Mouse (Mus musculus) erythroid progenitor cell, adult 5-6 weeks (primary cell): Measurements from ENCODE around the gene Cpt2. TPM values are rescaled to one million over a fixed set of nuclear protein-coding genes. Genes with fewer than 3 reads are reported as not detected.

Source experiments
- ATAC-seq: replicated peaks from 2 replicates; pipeline ENCODE4 v1.8.0; 2016; ENCODE audit warnings: moderate number of reproducible peaks, mild to moderate bottlenecking, moderate TSS enrichment, inconsistent platforms; ENCODE audit not compliant: poor library complexity, low FRiP score, severe bottlenecking
- total RNA-seq, 2 experiments: library from RNA; stranded (forward) in 1 of 2; stranded (reverse) in 1 of 2; fragments of 150-400 nt in 1 of 2; fragments of 186-747, 209-891 nt in 1 of 2; gene quantifications; 2 replicates each; pipeline versions ENCODE4 v1.2.3 to v1.2.4; 2015 to 2017; ENCODE audit warnings: low replicate concordance in 2 of 2

Cpt2 gene
- total RNA-seq (2015; ENCODE audit: low replicate concordance) = 6.3 and 14.4 TPM in 2 replicates
- 18.5 and 19.1 TPM in 2 replicates for total RNA-seq (2017; ENCODE audit: low replicate concordance)

DNA sequence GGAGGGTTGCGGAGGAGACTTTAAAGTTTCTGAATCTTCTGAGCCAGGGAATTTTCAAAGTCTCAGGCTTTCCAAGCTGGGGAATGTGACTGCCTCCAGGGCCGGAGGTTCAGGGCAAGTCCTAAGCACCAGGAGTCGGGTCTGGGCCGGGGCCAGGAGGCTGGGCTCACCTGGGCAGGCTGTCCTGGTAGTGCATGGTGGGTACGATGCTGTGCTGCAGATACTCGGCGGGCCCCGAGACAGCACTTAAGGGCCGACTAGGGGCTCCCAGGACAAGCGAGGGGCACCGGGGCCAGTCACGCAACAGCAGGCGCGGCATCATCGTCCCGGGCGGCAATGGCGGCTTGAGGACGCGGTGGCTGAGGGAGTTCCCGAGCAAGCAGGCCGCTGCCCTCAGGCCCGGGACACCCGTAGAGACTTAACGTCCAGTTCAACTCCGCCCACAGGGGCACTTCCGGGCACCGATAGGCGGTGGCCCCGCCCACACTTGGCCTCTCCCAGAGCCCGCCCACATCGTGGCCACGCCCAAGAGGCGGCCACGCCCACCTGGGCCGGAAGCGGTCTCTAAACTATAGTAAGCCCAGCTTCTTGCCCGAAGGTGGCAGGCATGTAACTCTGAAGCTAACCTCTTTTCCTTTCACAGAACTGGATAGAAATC lies at the start of gene Cpt2:
Cpt2 (minus strand) TSS at position 466 of the 658 bp plus-strand sequence.
- ATAC-seq = peak; percentile 94

DNA sequence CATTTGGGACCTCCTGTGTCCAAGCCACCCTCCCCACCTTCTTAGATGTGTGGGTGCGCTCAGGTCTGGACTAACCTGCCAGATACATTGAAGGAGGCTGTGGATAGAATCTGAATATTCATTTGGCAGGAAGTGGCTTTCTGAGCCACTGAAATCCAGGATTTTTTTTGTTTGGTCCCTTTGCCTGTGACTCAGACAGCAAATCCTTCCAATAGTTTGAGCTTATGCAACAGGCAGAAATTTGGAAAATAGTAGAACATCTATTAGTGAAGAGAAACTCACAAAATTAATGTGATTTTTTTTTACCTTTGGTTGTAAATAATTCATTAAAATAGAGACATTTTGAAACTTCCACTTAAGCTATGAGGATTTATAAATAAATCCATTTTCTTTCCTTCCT lies 47.8 kb upstream of the Cpt2 start:
- ATAC-seq = no peak

DNA sequence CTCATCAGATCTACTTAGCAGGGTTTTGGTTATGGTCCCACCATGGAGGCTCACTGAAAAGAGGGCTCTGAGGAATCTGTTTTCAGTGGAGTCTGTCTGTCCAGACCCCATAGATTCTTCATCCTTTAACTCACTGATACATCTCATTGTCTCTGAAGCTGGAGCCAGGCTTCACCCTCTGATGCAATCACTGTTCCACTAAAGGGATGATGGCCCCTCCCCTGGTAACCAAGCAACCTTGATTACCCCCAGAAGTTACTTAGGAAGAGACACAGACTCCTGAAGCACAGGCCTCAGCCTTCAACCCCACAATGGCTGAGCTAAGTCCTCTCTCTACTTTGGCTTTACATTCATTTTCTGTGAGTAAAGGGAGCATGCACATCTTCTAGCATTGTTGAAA lies 46.4 kb upstream of the Cpt2 start:
- no peak for ATAC-seq

DNA sequence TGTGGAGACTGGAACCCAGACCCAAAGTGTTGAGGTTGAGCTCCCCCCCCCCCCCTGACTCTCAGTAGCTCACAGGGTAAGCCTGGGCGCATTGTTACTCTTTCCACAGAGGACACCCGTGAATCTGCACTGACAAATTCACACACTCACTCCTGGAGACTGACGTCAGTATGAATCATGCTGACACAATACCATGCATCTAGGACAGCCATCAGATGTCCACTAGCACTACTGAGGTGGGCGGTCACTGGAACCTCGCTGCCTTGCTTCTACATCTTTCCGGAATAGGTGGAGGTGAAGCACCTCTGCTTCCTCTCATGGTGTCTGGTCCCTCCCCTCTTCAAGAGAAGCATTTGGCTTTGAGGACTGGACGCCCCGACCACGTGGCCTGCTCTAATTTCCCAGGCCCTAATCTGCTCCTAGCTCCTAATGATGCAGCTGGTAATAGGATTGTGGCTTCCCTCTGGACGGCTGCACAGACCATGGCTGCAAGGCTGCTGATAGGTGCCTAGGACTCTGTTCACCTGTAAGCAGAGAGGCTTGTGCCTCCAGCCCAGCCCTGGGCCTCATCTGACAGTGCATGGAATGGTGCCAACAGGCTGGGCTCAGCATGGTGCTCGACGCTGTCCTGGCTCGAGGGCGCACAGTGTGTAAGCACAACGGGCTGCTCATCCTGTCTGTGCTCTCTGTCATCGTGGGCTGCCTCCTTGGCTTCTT lies 44.7 kb upstream of the Cpt2 start, which contains the start of gene Slc1a7:
Slc1a7 (plus strand) TSS at position 367 of the 717 bp plus-strand sequence.
- ATAC-seq = no peak

DNA sequence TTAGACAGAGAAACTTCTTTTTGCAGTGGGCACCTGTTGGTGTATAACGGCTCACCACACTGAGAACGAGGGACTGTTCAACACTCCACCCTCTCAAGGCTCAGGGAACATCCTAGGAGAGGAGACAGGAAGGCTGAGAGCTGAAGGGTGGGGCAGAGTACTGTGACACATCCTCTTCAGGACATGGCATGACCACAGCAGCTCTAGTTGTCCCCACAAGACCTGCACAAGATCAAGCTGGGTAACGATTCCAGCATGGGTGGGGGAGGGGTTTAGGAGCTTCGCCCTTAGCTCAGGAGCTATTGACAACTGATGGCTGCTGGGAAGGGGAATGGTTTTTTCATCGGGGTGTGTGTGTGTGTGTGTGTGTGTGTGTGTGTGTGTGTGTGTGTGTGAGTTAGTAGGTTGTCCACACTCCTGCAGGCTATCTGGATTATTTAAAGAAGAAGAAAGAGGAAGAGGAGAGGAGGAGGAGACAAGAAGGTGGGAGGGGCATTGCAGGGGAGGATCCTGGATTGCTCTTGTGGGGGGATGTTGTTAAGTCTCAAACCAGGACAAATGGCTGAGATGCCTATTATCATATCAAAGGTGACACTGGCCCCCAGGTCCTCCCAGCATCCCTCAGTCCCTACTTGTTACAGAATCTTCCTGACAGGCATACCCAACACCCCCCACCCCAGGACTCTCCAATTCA lies 43.2 kb upstream of the Cpt2 start:
- no peak for ATAC-seq

DNA sequence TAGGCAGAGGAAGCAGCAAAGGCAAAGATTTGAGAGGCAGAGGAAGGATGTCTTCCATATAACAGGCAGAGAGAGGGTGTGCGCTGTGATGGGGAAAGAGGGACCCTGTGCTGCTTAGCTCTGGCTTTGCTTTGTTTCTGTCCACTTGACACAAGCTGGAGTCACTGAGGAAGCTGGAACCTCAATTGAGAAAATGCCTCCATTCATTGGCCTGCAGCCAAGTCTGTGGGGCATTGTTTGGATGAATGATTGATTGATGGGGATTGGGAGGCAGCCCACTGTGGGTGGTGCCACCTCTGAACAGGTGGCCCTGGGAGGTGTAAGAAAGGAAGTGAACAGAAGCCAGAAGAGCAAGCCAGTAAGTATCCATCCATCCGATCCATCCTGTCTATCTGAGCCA lies 39.4 kb upstream of the Cpt2 start:
- no peak for ATAC-seq

DNA sequence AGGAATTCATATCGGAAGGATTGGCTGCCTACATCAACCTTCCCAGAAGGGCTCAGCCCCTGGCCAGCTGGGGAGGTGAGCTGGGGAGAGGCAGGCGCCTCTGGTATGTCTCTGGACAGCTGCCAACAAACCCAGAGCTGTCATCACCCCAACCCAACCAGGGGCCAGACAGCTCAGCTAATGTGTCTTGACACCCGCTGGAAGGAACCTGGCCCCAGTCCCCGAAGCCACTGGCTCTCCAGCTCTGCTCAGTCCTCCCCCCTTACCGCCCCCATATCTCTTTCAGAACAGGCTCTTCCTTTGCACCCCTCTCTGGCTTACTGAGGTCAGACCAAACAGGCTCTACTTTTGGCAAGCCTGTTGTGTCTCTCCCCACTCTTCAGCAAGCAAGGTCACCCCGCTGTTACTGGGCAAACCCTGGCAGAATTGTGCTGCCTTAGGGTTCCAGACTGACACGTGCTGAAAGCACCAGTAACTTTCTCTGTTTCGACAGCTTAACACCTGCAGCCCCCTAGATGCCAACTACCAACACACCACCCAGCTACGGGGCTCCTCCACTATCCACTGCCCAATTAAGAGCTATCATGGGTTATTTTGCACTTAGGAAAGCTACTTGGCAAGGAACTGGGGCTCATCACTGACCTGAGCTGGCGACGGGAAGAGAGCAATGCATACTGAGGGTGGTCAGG lies 38.8 kb upstream of the Cpt2 start:
- no peak for ATAC-seq

DNA sequence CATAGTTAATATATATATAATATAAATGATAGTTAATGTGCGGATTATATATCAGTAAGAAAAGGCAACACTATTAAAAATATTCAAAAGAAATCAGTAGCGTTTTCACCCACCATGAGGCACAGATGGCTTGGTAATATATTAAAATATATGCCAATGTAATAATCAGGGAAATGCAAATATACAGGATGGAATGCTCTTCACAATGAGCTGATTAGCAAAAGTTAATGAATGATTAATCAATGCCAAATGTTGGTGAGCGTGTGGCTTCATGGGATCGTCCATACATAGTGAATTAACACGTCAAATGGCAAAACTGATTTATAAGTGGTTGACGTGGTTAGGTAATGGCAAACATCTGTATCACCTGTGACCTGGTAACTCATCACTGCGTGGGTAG lies 35.1 kb upstream of the Cpt2 start:
- ATAC-seq = no peak

DNA sequence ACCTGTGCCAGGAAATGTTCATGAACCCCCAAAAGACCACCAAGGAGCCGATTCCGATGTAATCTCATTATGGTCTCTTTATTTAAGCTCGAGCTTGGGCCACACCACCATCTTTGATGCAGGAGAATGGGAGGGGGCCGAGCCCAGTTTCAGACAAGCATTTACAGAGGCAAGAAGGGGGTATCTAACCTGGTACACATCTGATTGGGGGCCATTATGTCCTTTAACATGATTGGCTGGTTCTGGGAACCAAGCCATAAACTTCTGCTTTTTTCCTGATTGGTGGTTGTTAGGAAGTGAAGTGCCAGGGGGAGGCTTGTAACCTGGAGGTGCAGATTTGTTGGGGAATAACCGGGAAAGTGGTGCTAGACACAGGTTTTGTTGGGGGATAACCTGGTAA lies 32.3 kb upstream of the Cpt2 start:
- no peak for ATAC-seq

DNA sequence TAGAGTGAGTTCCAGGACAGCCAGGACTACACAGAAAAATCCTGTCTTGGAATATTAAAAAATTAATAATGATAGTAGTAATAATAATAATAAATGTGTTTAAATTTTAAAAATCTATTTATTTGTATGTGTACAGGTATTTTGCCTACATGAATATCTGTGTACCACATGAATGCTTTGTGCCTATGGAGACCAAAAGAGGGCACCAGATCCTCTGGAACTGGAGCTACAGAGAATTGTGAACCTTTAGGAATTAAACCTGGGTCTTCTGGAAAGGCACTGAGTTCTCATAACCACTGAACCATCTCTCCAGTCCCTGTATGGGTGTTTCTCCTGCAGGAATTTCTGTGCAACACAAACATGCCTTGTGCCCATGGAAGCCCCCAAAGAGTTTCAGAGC lies 29.4 kb upstream of the Cpt2 start:
- ATAC-seq = no peak

DNA sequence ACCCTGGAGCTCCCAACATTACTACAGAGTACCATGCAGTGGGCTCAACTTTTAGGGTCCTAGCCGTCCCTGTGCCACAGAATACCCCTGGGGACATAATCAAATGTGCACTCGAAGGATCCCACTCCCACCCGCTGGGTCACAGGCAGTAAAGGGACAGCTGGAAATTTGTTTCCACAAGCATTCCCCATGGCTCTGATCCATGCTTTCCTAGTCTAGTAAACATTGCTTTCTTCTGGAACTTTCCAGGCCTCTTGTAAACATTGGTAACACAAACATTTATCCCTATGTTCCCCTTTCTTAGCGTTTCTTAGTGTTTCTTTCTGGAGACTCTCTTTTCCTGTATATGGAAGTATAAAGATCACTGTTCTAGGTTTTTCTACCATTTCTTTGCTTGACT lies 26.5 kb upstream of the Cpt2 start:
- ATAC-seq = no peak

DNA sequence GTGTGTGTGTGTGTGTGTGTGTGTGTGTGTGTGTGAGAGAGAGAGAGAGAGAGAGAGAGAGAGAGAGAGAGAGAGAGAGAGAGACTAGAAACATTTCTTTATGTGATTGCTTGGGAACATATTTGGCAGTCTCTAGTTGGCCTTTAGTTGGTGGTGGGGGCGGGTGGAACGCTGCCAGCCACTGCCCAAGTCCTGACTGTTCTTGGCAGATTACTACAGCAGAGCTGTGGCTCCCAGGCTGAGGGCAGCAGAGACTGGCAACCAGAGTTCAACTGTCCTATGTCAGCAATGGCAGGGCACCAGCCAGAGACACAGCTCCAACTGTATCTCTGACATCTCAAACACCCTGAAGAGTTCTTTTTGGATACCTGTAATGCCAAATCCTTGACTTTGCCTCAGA lies 20.7 kb upstream of the Cpt2 start:
- no peak for ATAC-seq

DNA sequence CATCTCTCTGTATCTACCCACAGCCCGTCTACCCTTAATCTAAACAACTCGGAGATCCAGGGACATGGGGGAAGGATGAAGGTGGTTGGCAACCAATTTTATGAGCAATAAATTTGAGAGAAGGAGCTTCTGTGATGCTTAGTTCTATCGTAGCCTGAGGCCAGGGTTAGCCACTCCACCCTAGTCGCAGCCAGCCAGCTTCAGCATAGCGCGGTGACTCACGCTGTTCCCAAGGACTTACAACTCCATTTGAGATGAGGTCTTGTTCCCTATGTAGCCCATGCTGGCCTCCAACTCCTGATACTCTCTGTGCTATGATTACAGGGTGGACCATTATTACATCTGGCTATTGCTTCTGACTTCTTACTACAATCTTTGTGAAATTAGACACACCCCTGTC lies 19.3 kb upstream of the Cpt2 start:
- no peak for ATAC-seq

DNA sequence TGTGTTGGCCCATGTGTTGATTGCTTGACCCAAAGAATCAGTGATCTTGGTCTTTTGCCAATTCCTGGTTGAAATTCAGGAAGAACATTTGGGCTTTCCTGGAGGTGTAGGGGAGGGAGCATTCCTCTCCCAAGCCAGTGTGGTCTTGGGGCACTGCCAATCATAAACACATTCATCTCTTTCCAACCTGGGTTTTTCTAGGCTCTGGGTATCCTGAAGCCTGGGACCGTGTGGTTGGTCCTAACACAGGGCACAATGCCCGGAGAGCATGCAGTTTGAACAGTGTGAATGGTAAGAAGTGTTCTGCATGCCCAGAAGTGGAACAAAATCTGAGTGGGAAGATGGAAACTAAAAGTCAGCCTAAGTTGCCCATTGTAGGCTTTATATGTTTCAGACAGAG lies 14.7 kb upstream of the Cpt2 start:
- no peak for ATAC-seq

DNA sequence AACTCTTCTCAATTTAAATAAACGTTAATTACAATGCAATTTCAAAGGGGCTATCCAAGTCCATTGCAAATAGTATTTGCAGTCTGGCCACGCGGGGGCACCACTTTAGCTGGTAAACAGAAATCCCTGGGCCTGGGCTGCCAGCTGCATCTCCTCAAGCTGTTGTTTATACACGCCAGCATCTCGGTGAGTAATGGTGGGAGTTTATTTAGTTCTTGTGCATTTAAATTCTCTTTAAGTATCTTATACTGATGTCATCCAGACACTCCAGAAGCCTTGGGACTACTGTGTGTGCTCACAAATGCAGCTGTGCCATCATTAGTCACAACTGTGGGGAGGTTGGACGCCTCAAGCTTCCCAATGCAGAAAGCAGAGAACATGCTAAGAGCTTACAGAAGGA lies 13.9 kb upstream of the Cpt2 start:
- no peak for ATAC-seq

DNA sequence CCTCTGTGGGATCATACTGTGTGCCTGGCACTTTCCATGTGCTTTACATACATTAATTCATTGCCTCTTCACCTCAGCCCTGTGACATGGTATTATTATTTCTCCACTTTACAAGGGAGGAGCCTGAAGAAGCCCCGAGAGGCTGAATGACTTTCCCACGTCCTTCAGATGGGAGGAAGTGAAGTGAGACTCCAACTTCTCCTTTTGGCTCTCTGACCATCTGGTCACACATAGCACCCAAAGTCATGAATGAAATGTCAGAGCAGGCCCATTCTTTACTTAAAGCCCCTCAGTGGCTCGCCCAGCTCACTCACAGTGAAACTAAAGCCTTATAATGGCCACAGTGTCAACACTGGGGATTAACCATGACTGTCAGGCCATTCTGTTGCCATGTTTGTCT lies 11.8 kb upstream of the Cpt2 start:
- ATAC-seq = no peak

DNA sequence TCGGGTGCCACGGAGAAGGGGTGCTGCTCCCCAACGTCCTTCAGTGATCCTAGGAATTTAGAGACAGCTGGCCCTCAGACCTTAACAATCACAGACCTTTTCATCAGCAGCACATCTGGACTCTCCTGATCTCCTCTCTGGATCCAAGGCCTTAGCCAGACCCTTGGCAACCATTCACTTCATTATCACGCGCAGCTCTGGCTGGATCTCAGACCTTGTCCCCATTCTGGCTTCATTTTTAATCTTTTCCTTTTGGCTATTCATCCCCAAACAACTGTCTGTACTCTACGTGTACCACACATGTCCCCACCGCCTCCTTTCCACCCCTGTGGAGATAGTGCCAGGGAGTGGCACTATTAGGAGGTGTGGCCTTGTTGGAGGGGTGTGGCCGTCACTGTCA lies 9.8 kb upstream of the Cpt2 start:
- ATAC-seq = no peak

DNA sequence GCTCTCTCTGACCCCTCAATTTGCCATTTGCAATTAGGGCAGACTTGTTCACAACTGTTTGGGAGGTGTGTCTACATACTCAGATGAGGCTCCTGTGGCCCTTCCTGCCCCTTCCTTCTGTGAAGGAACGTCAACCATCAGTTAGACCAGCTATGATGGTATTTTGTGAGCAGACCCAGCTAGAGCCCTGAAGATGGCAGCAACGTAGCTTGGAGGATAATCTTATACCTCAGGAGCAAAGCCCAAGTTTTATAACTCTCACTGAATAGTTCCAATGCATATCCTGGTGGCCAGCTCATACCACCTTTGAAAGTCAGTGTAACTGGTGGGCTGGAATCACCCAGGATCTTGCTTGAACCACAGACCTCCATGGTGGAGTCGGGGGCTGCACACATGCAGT lies 8.0 kb upstream of the Cpt2 start:
- no peak for ATAC-seq

DNA sequence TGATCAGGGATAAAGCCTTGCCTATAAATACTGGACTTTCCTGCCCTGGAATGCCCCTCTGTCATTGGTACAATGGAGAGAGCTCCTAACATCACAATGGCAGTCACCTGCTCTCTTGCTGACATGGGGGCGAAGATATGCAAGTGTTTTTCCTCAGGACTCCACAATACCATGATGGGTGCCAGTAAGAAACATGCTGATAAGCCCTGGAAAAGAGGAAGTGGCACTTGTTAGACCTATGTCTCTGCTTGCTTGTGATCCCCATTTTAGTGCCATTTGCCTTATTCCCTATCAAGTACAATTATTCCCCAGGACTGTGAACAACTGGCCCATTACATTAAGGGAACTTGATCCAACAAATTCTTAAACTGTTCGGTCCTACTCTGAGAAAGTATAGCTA lies 5.3 kb upstream of the Cpt2 start:
- no peak for ATAC-seq

DNA sequence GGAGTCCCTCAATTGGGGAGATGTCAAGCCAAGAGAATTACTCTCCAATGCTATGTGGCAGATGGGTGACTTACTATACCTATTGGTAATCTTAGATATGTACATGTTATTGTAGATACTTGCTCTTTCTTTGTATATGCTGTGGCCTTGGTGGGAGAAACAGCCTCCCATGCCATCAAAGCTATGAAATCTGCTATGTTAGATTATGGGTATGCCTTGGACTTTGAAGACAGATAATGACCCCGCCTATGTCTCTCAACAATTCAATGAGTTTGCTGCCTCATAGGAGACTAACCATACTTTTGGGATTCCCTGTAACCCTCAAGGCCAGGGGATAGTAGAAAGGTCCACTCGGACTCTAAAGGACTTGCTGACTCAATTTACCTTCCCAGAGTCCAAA lies 4.9 kb upstream of the Cpt2 start:
- no peak for ATAC-seq
